Mouse (Mus musculus) cerebellum, postnatal 36 days (tissue): ENCODE measurements around the gene Trpm5.

Experiments used
- DNase-seq, 2 experiments: peaks; one replicate each; pipeline ENCODE4 v3.0.0; 2021 to 2022; ENCODE audit warnings: mixed read lengths in 2 of 2

Trpm5 gene

DNA sequence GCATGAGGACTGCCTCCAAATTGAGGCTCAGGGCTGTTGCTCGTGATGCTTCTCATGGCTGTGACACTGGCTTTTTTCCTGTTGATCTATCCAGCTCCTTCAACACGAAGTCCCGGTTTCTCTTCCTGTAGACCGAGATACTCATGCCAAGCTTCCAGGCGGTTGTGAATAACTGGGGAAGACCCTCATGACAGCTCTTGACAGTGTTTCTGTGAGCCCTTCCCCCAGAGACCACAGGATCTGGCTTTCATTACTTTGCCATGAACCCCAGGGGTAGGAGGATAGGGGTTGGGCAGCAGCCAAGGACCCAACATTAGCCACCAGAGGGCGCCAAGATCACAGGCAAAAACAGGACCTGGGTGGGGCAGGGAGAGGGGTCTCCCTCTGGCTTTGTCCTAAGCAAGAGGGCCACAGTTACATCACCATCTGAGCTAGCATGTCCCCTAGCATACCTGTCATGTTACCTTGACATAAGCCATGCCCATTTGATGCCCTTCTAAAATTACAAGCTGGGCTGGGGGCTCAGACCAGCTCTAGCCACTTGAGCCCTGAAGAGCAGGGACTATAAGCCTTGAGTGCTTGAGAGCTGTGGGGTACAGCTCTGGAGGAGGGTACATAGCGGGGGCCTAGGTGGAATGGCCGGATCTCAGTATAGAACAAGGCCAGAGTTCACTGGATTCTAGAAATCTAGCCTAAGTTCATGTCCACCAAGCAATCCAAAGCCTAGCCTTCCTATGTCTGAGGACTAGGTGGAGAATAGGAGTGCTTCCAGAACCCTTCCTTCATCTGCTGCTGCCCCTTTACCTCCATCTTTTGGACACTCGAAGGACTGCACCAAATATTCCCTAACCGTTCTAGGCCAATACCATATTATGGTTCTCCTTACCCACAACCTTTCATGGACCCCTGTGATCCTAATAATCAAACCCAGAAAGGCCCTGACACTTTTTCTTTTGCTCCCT is at the start of gene Trpm5:
Trpm5 (minus strand) TSS at position 51 of the 962 bp plus-strand sequence.
- peak; percentile 63 to 67 for DNase-seq

GRCm38 (mm10) chr7:143142680-143143079 is 48.2 kb upstream of the Trpm5 start:
- DNase-seq = no peak

- no peak for DNase-seq
These were observed 45.5 kb upstream of the Trpm5 start for GRCm38 (mm10) chr7:143139932-143140331.

GRCm38 (mm10) chr7:143138789-143139188 is 44.3 kb upstream of the Trpm5 start:
- DNase-seq = peak; percentile 72 to 82

DNA sequence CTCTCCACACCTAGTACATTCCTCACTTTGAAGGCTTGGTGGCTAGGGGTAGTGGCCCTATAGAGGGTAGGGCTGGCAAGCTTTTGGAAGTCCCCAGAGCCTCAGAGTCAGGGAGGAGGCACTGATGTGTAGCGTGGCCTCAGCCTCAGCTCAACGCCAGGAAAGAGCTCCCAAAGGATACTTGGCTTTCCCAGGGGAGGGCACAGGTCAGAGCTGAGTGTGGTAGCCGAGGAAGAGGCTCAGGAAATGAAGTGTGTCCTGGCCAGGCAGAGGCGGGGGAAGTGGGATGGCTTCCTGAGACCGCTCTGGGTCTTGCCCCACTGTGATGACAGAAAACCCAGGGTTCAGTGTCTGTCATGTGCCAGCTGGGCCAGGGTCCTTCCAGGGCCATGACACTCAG is 42.1 kb upstream of the Trpm5 start:
- no peak for DNase-seq

DNA sequence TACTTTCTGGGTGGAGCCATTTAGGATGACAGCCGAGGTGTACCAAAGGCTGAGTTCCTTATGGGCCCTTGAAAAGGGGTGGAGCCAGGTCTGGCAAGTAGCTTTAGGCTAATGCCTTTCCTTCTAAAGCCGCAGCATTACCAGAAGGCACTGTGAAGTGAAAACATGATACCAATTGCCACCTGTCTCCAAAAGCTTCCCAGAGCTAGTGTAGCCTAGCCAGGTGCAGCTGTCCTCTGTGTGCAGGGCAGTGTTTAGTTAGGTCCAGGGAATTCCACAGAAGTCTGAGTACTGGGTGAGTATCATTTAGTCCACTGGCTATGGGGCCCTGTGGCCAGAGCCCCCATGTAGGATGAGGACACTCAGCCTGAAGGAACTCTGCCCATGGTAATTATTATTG is 41.7 kb upstream of the Trpm5 start:
- no peak for DNase-seq

- DNase-seq = no peak
These were observed 38.4 kb upstream of the Trpm5 start for GRCm38 (mm10) chr7:143132815-143133214.

- peak; percentile 53 to 54 for DNase-seq
These were observed 30.5 kb upstream of the Trpm5 start for GRCm38 (mm10) chr7:143124902-143125301.

DNA sequence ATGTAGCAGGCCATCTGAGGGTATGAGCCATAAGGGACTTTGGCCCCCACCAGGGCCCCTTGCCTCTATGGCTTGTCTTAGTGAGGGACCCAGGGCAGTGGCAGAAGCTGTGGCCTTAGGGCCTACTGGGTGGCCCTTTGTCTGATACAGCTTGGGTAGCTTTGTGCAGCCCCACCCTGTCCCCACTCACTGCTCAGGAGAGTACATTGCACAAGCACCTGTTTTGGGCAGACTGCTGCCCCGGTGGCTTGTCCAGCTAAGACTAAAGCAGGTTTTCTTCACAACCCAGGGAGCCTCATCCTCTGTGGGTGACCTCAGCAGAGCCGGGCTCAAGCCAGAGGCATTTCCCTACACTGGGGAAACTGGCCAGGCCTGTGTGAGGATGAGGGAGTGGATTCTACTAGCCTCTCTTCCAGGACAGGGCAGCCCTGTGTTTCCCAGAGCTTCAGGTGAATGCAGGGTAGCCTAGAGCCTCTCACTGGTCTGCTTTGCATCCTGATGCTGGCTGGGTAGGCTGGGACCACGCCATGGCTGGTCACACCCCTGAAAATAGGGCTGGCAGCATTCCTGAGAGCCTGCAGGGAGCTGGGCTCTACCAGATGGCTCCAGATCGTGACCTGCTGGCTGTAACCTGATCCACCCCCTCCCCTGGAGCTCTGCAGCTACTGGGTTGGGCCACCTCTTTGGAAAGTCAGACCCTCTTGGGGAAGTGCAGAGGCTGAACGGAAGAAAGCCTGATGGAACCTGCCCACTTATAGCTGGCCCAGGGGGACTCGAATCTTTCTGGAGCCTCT is 29.6 kb upstream of the Trpm5 start:
- DNase-seq = peak; percentile 86 to 89

GRCm38 (mm10) chr7:143122191-143122590 is 27.7 kb upstream of the Trpm5 start:
- DNase-seq = no peak

- DNase-seq = no peak
These were observed 25.4 kb upstream of the Trpm5 start for GRCm38 (mm10) chr7:143119826-143120225.

- no peak for DNase-seq
These were observed 25.0 kb upstream of the Trpm5 start for GRCm38 (mm10) chr7:143119407-143119806.

DNA sequence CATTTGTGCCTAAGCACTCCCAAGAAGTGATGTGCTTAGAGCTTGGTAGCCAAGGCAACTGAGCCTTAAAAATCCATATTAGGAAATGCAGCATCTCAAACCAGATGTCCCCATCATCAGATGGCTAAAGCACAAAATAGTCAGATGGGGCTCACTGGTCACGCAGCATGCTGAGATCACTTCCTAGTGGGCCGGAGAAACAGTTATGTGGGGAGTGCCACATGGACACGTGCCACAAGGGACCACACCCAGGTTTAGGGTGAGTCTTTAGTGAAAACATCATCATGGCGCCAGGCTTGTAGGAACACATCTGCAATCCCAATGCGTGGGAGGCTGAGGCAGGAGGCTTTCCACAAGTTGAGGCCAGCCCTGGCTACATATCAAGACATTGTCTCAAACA is 22.1 kb upstream of the Trpm5 start:
- DNase-seq = no peak

GRCm38 (mm10) chr7:143114773-143115172 is 20.3 kb upstream of the Trpm5 start:
- DNase-seq = no peak

DNA sequence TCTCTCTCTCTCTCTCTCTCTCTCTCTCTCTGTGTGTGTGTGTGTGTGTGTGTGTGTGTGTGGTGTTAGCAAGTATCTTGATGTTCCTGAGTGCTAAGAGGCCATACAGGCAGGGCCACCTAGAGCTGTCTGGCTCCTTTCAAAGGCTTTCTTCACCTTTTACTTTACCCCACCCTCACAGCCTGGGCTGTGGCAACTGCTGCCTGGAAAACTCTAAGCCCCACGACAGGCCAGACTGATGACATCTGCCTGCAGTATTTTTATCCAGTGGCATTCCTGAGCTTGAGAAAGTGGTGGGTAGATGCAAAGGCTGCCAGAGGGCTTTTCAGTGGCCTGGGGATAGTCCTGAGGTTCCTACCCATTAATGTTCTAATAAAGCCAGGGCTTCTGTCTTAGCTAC is 18.0 kb upstream of the Trpm5 start:
- no peak for DNase-seq

GRCm38 (mm10) chr7:143111719-143112118 is 17.3 kb upstream of the Trpm5 start:
- DNase-seq = no peak

GRCm38 (mm10) chr7:143110803-143111202 is 16.4 kb upstream of the Trpm5 start:
- DNase-seq = no peak

- no peak for DNase-seq
These were observed 15.3 kb upstream of the Trpm5 start for GRCm38 (mm10) chr7:143109696-143110095.

DNA sequence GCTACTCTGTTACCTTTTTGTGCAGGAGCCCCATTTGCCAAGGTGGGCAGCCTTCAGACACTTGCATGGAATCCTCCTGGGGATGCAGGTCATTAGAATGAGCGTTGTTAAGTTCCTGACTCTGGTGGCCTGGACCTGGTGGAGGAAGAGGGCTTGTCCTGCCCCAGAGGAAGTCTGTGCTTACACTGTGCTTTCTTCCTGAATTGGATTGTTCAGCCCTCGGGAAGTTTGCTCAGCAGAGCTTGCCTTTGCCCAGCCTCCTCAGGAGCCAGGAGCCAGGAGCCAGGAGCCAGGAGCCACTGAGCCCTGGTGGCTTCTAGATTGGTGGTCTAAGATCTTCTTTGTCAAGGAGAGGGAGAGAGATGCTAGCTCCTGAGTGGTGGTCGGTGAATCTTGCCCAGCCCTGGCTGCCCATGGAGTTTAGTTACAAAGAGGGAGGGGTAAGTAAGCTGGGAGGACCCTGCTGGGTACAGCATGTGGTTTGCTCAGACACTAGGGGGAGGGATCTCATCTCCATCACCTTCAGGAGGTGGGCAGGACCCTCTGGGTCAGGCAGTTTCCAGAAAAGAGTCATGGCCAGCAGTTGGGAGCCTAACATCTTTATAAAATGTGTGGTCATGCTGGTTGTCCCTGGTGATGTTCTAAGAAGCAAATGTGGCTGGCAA is 14.7 kb upstream of the Trpm5 start:
- no peak for DNase-seq

DNA sequence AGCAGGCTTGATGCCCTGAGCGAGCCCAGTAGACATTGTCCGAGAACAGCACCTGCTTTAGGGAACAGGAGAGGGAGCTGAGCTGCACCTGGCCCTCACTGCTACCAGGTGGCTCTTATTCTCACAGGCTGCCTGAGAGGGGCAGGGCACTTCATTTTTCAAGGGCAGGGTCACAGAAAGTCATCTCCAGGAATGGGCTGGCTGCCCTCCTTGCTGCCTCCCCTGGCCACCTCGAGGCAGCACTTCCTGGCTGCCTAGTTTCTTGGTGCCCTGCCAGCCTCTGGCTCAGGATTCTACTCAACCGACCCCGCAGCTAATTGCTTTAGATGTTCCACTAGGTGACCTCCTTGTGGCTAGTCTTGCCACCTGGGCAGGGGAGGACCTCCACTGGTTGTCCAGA is 13.8 kb upstream of the Trpm5 start:
- no peak for DNase-seq

DNA sequence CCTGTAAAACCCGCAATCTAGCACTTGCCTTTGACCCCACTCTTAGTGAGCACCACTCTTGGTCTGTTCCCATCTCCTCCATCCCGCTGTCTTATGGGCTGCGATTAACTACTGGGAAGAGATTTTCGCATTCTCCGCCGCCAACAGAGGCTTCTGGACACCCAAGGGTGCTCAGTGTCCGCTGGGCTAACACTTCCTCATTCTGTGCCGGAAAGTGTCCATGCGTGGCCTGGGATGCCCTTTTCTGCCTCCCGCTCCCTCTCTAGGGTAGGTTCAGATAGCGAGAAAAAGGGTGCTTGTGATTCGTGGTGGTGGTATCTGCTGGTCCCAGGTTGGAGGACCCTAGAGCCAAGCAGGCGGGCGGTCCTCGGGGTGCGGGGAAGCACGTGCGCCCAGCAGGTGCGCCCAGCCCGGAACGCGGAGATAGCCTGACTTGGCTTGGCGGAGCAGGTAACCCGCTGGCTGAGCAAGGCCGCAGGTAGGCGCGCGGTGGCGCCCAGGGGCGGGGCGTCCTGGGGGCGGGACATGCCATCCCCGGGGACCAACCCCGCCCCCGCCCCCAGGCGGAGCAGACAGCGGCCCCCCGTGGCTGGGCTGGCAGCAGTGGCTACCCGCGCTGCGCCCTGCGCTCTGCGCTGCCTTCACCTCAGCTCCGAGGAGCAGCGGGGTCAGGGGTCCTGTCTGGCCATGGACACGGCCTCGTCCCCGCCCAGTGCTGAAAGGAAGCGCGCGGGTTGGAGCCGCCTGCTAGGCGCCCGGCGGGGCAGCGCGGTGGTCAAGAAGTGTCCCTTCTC is 12.4 kb upstream of the Trpm5 start:
- no peak for DNase-seq

DNA sequence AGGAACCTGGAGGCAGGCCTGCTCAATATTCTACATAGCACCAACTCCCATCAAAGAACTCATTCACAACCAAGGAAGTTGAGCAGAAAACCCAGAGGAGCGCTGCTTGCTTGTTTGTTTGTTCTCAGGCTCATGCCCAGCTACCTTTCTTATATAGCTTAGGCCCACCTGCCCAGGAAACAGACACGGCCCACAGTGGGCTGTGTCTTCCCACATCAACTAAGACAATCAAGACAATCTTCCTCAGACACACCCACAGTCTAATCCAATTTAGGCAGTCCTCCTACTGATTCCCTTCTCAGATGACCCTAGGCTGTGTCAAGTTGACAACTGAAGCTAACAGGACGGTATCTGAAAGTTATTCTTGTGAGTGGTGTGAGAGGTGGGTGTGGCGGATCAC is 11.6 kb upstream of the Trpm5 start, which contains the start of gene Kcnq1:
Kcnq1 (plus strand) TSS at position 301 of the 400 bp plus-strand sequence.
- no peak for DNase-seq
